Mouse (Mus musculus) left cerebral cortex, adult 6 months (tissue): ENCODE measurements around the gene Fasn. TPM values are rescaled to one million over a fixed set of nuclear protein-coding genes. Genes with fewer than 3 reads are reported as not detected.

Experiments
- long read RNA-seq, 2 experiments: library from polyadenylated mRNA; unstranded; transcript quantifications; one replicate each; pipeline ENCODE4 v2.0.0; 2019 to 2020
- polyA plus RNA-seq: library from polyadenylated mRNA; unstranded; fragments of <200 nt; fragmentation: Nextera tagmentation; gene quantifications from 2 replicates; pipeline ENCODE4 v1.2.3, GENCODE M21; 2021

Gene Fasn
- polyA plus RNA-seq = 25.3 and 31.9 TPM in 2 replicates
- long read RNA-seq, experiment 1, partial matches to known transcripts = 95 of 101 reads
- long read RNA-seq, experiment 1, other reads (novel, unspliced or antisense) = 3 of 101 reads
- long read RNA-seq, experiment 2, transcript Fasn-203 (2 exons, 976 nt) = major isoform, 5 of 47 reads
- long read RNA-seq, experiment 2, partial matches to known transcripts = 39 of 47 reads
- long read RNA-seq, experiment 2, other reads (novel, unspliced or antisense) = 3 of 47 reads

GRCm38 (mm10) chr11:120823956-120824786, at the start of gene Fasn:
Gene Fasn (minus strand): TSS chr11:120824547.

GRCm38 (mm10) chr11:120795756-120796613, 28.4 kb downstream of the Fasn start, which contains the start of gene Dus1l:
Gene Dus1l (minus strand): TSS chr11:120796403.

GRCm38 (mm10) chr11:120784064-120784791, 40.1 kb downstream of the Fasn start, which contains the start of the genes Rfng and Gps1:
Gene Rfng (minus strand): TSS chr11:120784207.
Gene Gps1 (plus strand): TSS chr11:120784272.

GRCm38 (mm10) chr11:120762672-120763041, 61.7 kb downstream of the Fasn start, which contains the start of gene Hmga1b:
Gene Hmga1b (plus strand): TSS chr11:120762794.

Other genes with a start within 250 kb of the Fasn start
- 186 and 291 TPM in 2 replicates for gene Arhgdia, start 242.9 kb downstream of the Fasn start, polyA plus RNA-seq
- 7.2 and 21.6 TPM in 2 replicates for gene Alyref, start 226.2 kb downstream of the Fasn start, polyA plus RNA-seq
- gene Anapc11, start 226.1 kb downstream of the Fasn start, polyA plus RNA-seq = 76.6 and 229 TPM in 2 replicates
- 0.61 and 0.85 TPM in 2 replicates for gene Npb, start 216.1 kb downstream of the Fasn start, polyA plus RNA-seq
- 109 and 110 TPM in 2 replicates for gene Pcyt2, start 206.6 kb downstream of the Fasn start, polyA plus RNA-seq
- 21.5 and 24.4 TPM in 2 replicates for gene Sirt7, start 199.3 kb downstream of the Fasn start, polyA plus RNA-seq
- gene Mafg, start 190.9 kb downstream of the Fasn start, polyA plus RNA-seq = 14.1 and 24.2 TPM in 2 replicates
- 4.4 and 5.1 TPM in 2 replicates for gene Pycr1, start 180.8 kb downstream of the Fasn start, polyA plus RNA-seq
- gene Myadml2, start 176.4 kb downstream of the Fasn start, polyA plus RNA-seq = 7.4 and 9.6 TPM in 2 replicates
- 0.55 and 3.6 TPM in 2 replicates for gene Notum, start 163.4 kb downstream of the Fasn start, polyA plus RNA-seq
- 48.4 and 50.7 TPM in 2 replicates for gene Aspscr1, start 151.6 kb downstream of the Fasn start, polyA plus RNA-seq
- gene Cenpx, start 110.8 kb downstream of the Fasn start, polyA plus RNA-seq = 82.4 and 87.0 TPM in 2 replicates
- gene Lrrc45, start 110.6 kb downstream of the Fasn start, polyA plus RNA-seq = 6.3 and 8.2 TPM in 2 replicates
- 38.2 and 40.8 TPM in 2 replicates for gene Rac3, start 103.1 kb downstream of the Fasn start, polyA plus RNA-seq
- gene Dcxr, start 97.3 kb downstream of the Fasn start, polyA plus RNA-seq = 20.5 and 25.7 TPM in 2 replicates
- 2.0 and 2.1 TPM in 2 replicates for gene Cbr2, start 92.4 kb downstream of the Fasn start, polyA plus RNA-seq
- 0.18 and 1.9 TPM in 2 replicates for gene Hmga1b, start 61.8 kb downstream of the Fasn start, polyA plus RNA-seq
- gene Rfng, start 40.3 kb downstream of the Fasn start, polyA plus RNA-seq = 29.8 and 56.0 TPM in 2 replicates
- gene Gps1, start 40.3 kb downstream of the Fasn start, polyA plus RNA-seq = 203 and 262 TPM in 2 replicates
- gene Dus1l, start 28.1 kb downstream of the Fasn start, polyA plus RNA-seq = 32.0 and 44.3 TPM in 2 replicates
- gene Ccdc57, start 108.3 kb upstream of the Fasn start, polyA plus RNA-seq = 1.3 and 1.4 TPM in 2 replicates
- 2.2 and 3.5 TPM in 2 replicates for gene Slc16a3, start 123.9 kb upstream of the Fasn start, polyA plus RNA-seq
- gene Csnk1d, start 166.8 kb upstream of the Fasn start, polyA plus RNA-seq = 31.1 and 34.1 TPM in 2 replicates
- 1.8 and 3.6 TPM in 2 replicates for gene Cd7, start 214.9 kb upstream of the Fasn start, polyA plus RNA-seq
- not detected in 2 replicates for gene Sectm1b, start 239.0 kb upstream of the Fasn start, polyA plus RNA-seq